Mouse (Mus musculus): ENCODE data around the gene Wdfy2.

- no peak for TF ChIP-seq POLR2A (IDR thresholded peaks at IDR 0.05; ENCODE audit: extremely low read depth, insufficient read depth, low read length)
- TF ChIP-seq CTCF (IDR thresholded peaks at IDR 0.05; ENCODE audit: low read depth, low read length), result no peak
These were observed 60.6 kb downstream of the Wdfy2 start for GRCm38 (mm10) chr14:62898061-62898460.

Data from liver, adult 2 months (tissue).